Mouse (Mus musculus) midbrain, embryonic 11.5 days (tissue): ENCODE results near the gene Spata6. TPM values are rescaled to one million over a fixed set of nuclear protein-coding genes. Genes with fewer than 3 reads are reported as not detected.

ENCODE experiments used
- ATAC-seq: fragments of 200-750 bp; cut with Nextera tagmentation; 2 replicates; pipeline ENCODE4 v1.8.0; 2017; ENCODE audit warnings: moderate TSS enrichment, moderate library complexity; ENCODE audit not compliant: low FRiP score
- DNase-seq: peaks from one replicate; pipeline ENCODE4 v3.0.0; 2015; ENCODE audit warnings: low spot score; ENCODE audit errors: missing footprints
- H3K27ac ChIP-seq: fragments of 300-500 bp; sonication (generic); 2 replicates; pipeline ENCODE4 v1.5.1; 2014; ENCODE audit warnings: low read depth, low read length
- H3K27me3 ChIP-seq: fragments of 300-500 bp; sonication (generic); 2 replicates; pipeline ENCODE4 v1.6.1; 2014; ENCODE audit warnings: mild to moderate bottlenecking, low read length, moderate library complexity, mixed read lengths; ENCODE audit not compliant: control insufficient read depth, insufficient read depth
- H3K36me3 ChIP-seq: fragments of 300-500 bp; sonication (generic); 2 replicates; pipeline ENCODE4 v1.6.1; 2014; ENCODE audit warnings: mild to moderate bottlenecking, low read length, moderate library complexity, mixed read lengths; ENCODE audit not compliant: control insufficient read depth, insufficient read depth
- H3K4me1 ChIP-seq: fragments of 300-500 bp; sonication (generic); 2 replicates; pipeline ENCODE4 v1.6.1; 2014; ENCODE audit warnings: low read length; ENCODE audit not compliant: control insufficient read depth, insufficient read depth
- H3K4me2 ChIP-seq: fragments of 300-500 bp; sonication (generic); 2 replicates; pipeline ENCODE4 v1.6.1; 2014; ENCODE audit warnings: mild to moderate bottlenecking, moderate library complexity
- H3K4me3 ChIP-seq: fragments of 300-500 bp; sonication (generic); 2 replicates; pipeline ENCODE4 v1.5.1; 2014; ENCODE audit warnings: low read depth, low read length
- H3K9ac ChIP-seq: fragments of 300-500 bp; sonication (generic); 2 replicates; pipeline ENCODE4 v1.6.1; 2014; ENCODE audit warnings: low read length
- H3K9me3 ChIP-seq: fragments of 300-500 bp; sonication (generic); 2 replicates; pipeline ENCODE4 v1.6.1; 2016; ENCODE audit warnings: low read length; ENCODE audit not compliant: control insufficient read depth
- WGBS: fragments of 180-500 bp; shearing (Covaris S2); extraction: QIAGEN DNeasy Blood & Tissue Kit; methylation state at CpG from one replicate; pipeline ENCODE4 v1.1.7; 2014; 5-methylcytosine and 5-hydroxymethylcytosine counted together
- polyA plus RNA-seq: library from polyadenylated mRNA; unstranded; fragments of >200 nt; fragmentation: Nextera tagmentation; extraction: Ambion mirVana; gene quantifications from 2 replicates; pipeline ENCODE4 v1.2.1, GENCODE M21; 2014

The Spata6 gene
- 27.6 and 34.3 TPM in 2 replicates for polyA plus RNA-seq

- H3K4me1 ChIP-seq, result peaks cover 8% of the 10 kb centered on the region
- under 1% methylated on average over 48 of the region's 50 CpGs for WGBS
- peak within 1 kb of the TSS; percentile 79 for H3K9ac ChIP-seq
- H3K36me3 ChIP-seq, result no peaks in the 10 kb centered on the region
- no peaks in the 10 kb centered on the region for H3K9me3 ChIP-seq
- H3K27me3 ChIP-seq, result no peaks in the 10 kb centered on the region
- ATAC-seq, result peak; percentile 99
- peak; percentile 99 for DNase-seq
- peak within 1 kb of the TSS; percentile 82 for H3K4me3 ChIP-seq
- H3K27ac ChIP-seq, result 0 out of 2 replicates have a peak within 1 kb of the TSS, but pooled peaks have one; percentile 6
- peak within 1 kb of the TSS; percentile 56 for H3K4me2 ChIP-seq
Measured at GRCm38 (mm10) chr4:111719776-111720661, at the start of gene Spata6. Gene Spata6, plus strand, starts transcription at chr4:111719984.

GRCm38 (mm10) chr4:111670566-111671421 is 49.0 kb upstream of the Spata6 start:
- WGBS, result 42% methylated on average over 12 of the region's 12 CpGs
- Histone ChIP-seq H3K9me3 (no peaks in the 10 kb centered on the region), H3K4me3 (no peak overlapping the region), H3K9ac (no peak overlapping the region), H3K36me3 (no peaks in the 10 kb centered on the region), H3K4me2 (no peak overlapping the region), H3K27ac (no peak overlapping the region), H3K27me3 (no peaks in the 10 kb centered on the region), H3K4me1 (no peaks in the 10 kb centered on the region; the same call in 1 of the 2 replicates)
- DNase-seq (no peak), ATAC-seq (no peak)

GRCm38 (mm10) chr4:111671440-111671839 is 48.3 kb upstream of the Spata6 start:
- H3K27ac ChIP-seq, result no peak overlapping the region
- no peak overlapping the region for H3K4me2 ChIP-seq
- H3K4me3 ChIP-seq, result no peak overlapping the region
- ATAC-seq (no peak), DNase-seq (no peak)
- no peaks in the 10 kb centered on the region; the same call in 1 of the 2 replicates for H3K4me1 ChIP-seq
- no peaks in the 10 kb centered on the region for H3K36me3 ChIP-seq
- no peaks in the 10 kb centered on the region for H3K27me3 ChIP-seq
- WGBS, result 77% methylated on average over 4 of the region's 4 CpGs
- no peak overlapping the region for H3K9ac ChIP-seq
- H3K9me3 ChIP-seq, result no peaks in the 10 kb centered on the region

GRCm38 (mm10) chr4:111673904-111674303 is 45.9 kb upstream of the Spata6 start:
- Histone ChIP-seq H3K4me2 (no peak overlapping the region), H3K27me3 (no peaks in the 10 kb centered on the region), H3K4me1 (no peaks in the 10 kb centered on the region; the same call in 1 of the 2 replicates), H3K36me3 (no peaks in the 10 kb centered on the region), H3K9me3 (no peaks in the 10 kb centered on the region), H3K4me3 (no peak overlapping the region), H3K27ac (no peak overlapping the region), H3K9ac (no peak overlapping the region)
- ATAC-seq (peak; percentile 38; the same call in 1 of the 2 replicates), DNase-seq (no peak)

GRCm38 (mm10) chr4:111681926-111682325 is 37.9 kb upstream of the Spata6 start:
- 91% methylated on average over 5 of the region's 5 CpGs for WGBS

GRCm38 (mm10) chr4:111682793-111683192 is 37.0 kb upstream of the Spata6 start:
- no peak overlapping the region for H3K4me2 ChIP-seq
- H3K9ac ChIP-seq, result no peak overlapping the region
- 77% methylated on average over 3 of the region's 3 CpGs for WGBS
- ATAC-seq (no peak), DNase-seq (no peak)
- H3K9me3 ChIP-seq, result no peaks in the 10 kb centered on the region
- no peak overlapping the region for H3K27ac ChIP-seq
- no peaks in the 10 kb centered on the region for H3K4me1 ChIP-seq
- H3K4me3 ChIP-seq, result no peak overlapping the region
- no peaks in the 10 kb centered on the region for H3K36me3 ChIP-seq
- no peaks in the 10 kb centered on the region for H3K27me3 ChIP-seq

More at GRCm38 (mm10) chr4:111681926-111682325, 37.9 kb upstream of the Spata6 start:
- H3K4me3 ChIP-seq, result no peak overlapping the region
- no peak overlapping the region for H3K4me2 ChIP-seq
- H3K4me1 ChIP-seq, result no peaks in the 10 kb centered on the region
- H3K9ac ChIP-seq, result no peak overlapping the region
- no peak overlapping the region for H3K27ac ChIP-seq
- no peaks in the 10 kb centered on the region for H3K9me3 ChIP-seq
- DNase-seq (no peak), ATAC-seq (no peak)
- H3K36me3 ChIP-seq, result no peaks in the 10 kb centered on the region
- no peaks in the 10 kb centered on the region for H3K27me3 ChIP-seq

GRCm38 (mm10) chr4:111683843-111684242 is 35.9 kb upstream of the Spata6 start:
- 86% methylated on average over 5 of the region's 5 CpGs for WGBS
- H3K9ac ChIP-seq, result no peak overlapping the region

GRCm38 (mm10) chr4:111685951-111686350 is 33.8 kb upstream of the Spata6 start:
- no peak overlapping the region for H3K4me3 ChIP-seq
- no peaks in the 10 kb centered on the region for H3K9me3 ChIP-seq
- DNase-seq (no peak), ATAC-seq (no peak)
- H3K4me2 ChIP-seq, result no peak overlapping the region
- H3K4me1 ChIP-seq, result no peaks in the 10 kb centered on the region
- no peak overlapping the region for H3K27ac ChIP-seq
- WGBS, result 78% methylated on average over 2 of the region's 2 CpGs
- H3K9ac ChIP-seq, result no peak overlapping the region
- H3K27me3 ChIP-seq, result no peaks in the 10 kb centered on the region
- H3K36me3 ChIP-seq, result no peaks in the 10 kb centered on the region

More at GRCm38 (mm10) chr4:111683843-111684242, 35.9 kb upstream of the Spata6 start:
- Histone ChIP-seq H3K36me3 (no peaks in the 10 kb centered on the region), H3K4me2 (no peak overlapping the region), H3K4me3 (no peak overlapping the region), H3K27me3 (no peaks in the 10 kb centered on the region), H3K4me1 (no peaks in the 10 kb centered on the region), H3K27ac (no peak overlapping the region), H3K9me3 (no peaks in the 10 kb centered on the region)
- no peak for DNase-seq
- ATAC-seq, result no peak
